46 mouse cellular contexts compared by ENCODE assay signal in genomic region chr12:111211729-111212128, GRCm38 (mm10). TPM values are rescaled to one million over a fixed set of nuclear protein-coding genes. Genes with fewer than 3 reads are reported as not detected.
"Had no signal": no experiment of that assay in that cellular context is flagged by ENCODE, and none has a peak within 500 bp of the region (broad histone marks: within the 10 kb centered on the region; RNA-seq: fewer than 3 reads in every experiment).

No protein-coding gene starts in this region.

- DNase-seq: left cerebral cortex, postnatal 4 days; liver; liver, embryonic 13.5 days; liver, postnatal 0 days; lung, adult 18-20 months; lung, adult 2 months; lung, embryonic 14.5 days; lung, postnatal 10 days; lung, postnatal 14 days; lung, postnatal 36 days; lung, postnatal 4 days; midbrain, embryonic 14.5 days had no signal

- H3K4me2 ChIP-seq: limb, embryonic 12.5 days; limb, embryonic 13.5 days; limb, embryonic 15.5 days; liver, embryonic 11.5 days; liver, embryonic 12.5 days; liver, embryonic 13.5 days; liver, embryonic 15.5 days; lung, embryonic 14.5 days; lung, embryonic 15.5 days; midbrain, embryonic 12.5 days; midbrain, embryonic 13.5 days; midbrain, embryonic 15.5 days had no signal

- H3K9me3 ChIP-seq: limb, embryonic 10.5 days; limb, embryonic 12.5 days; limb, embryonic 13.5 days; limb, embryonic 15.5 days; liver, embryonic 12.5 days; liver, embryonic 13.5 days; liver, embryonic 15.5 days; lung, embryonic 15.5 days; megakaryocyte, embryonic 14.5 days; midbrain, embryonic 12.5 days; midbrain, embryonic 13.5 days; midbrain, embryonic 15.5 days had no signal

- H3K27me3 ChIP-seq: limb, embryonic 12.5 days; limb, embryonic 13.5 days; limb, embryonic 15.5 days; liver, embryonic 12.5 days; liver, embryonic 13.5 days; liver, embryonic 15.5 days; lung, embryonic 15.5 days; megakaryocyte, embryonic 14.5 days; midbrain, embryonic 12.5 days; midbrain, embryonic 13.5 days; midbrain, embryonic 15.5 days had no signal

- H3K4me1 ChIP-seq: liver, embryonic 12.5 days; lung, embryonic 15.5 days; midbrain, embryonic 12.5 days; midbrain, embryonic 13.5 days; midbrain, embryonic 15.5 days had no signal

- ATAC-seq: liver, embryonic 12.5 days; liver, postnatal 0 days; lung, postnatal 0 days; midbrain, embryonic 13.5 days; midbrain, embryonic 15.5 days; midbrain, embryonic 16.5 days had no signal

- H3K4me3 ChIP-seq: left cerebral cortex, adult 2 months; limb, embryonic 10.5 days; limb, embryonic 12.5 days; limb, embryonic 13.5 days; limb, embryonic 15.5 days; liver, embryonic 12.5 days; liver, embryonic 13.5 days; liver, embryonic 15.5 days; lung, embryonic 15.5 days; megakaryocyte, embryonic 14.5 days; midbrain, embryonic 12.5 days; midbrain, embryonic 13.5 days; midbrain, embryonic 15.5 days; myocyte had no signal

- H3K36me3 ChIP-seq: limb, embryonic 10.5 days; limb, embryonic 12.5 days; limb, embryonic 13.5 days; limb, embryonic 15.5 days; liver, embryonic 12.5 days; liver, embryonic 13.5 days; liver, embryonic 15.5 days; lung, embryonic 15.5 days; midbrain, embryonic 12.5 days; midbrain, embryonic 13.5 days; midbrain, embryonic 15.5 days had no signal

- H3K9ac ChIP-seq: limb, embryonic 12.5 days; limb, embryonic 13.5 days; limb, embryonic 15.5 days; liver, embryonic 12.5 days; liver, embryonic 13.5 days; liver, embryonic 14.5 days; liver, embryonic 15.5 days; liver, postnatal 0 days; lung, embryonic 14.5 days; lung, embryonic 15.5 days; midbrain, embryonic 12.5 days; midbrain, embryonic 13.5 days; midbrain, embryonic 15.5 days had no signal

- H3K27ac ChIP-seq: left cerebral cortex, adult 2 months; limb, embryonic 10.5 days; limb, embryonic 12.5 days; limb, embryonic 13.5 days; limb, embryonic 15.5 days; liver, embryonic 12.5 days; liver, embryonic 13.5 days; liver, embryonic 14.5 days; liver, embryonic 15.5 days; lung, embryonic 15.5 days; macrophage; midbrain, embryonic 12.5 days; midbrain, embryonic 13.5 days; midbrain, embryonic 15.5 days had no signal

RNA-seq across cellular contexts. Expression of gene 4930595D18Rik, which starts 27.4 kb away (rescaled TPM):
- total RNA-seq: left cerebral cortex, adult 18-20 months; left cerebral cortex, adult 2 months; left cerebral cortex, adult 8-10 months; left cerebral cortex, postnatal 10 days; left cerebral cortex, postnatal 14 days; left cerebral cortex, postnatal 25 days; left cerebral cortex, postnatal 36 days; left cerebral cortex, postnatal 4 days; liver, adult 2 months; megakaryocyte progenitor cell, adult 5-6 weeks; megakaryocyte, adult 5-6 weeks; megakaryocyte-erythroid progenitor cell, adult 5-6 weeks; midbrain, postnatal 0 days; monocyte, adult 5-6 weeks had no signal
- polyA plus RNA-seq: limb, embryonic 10.5 days; limb, embryonic 11.5 days; limb, embryonic 12.5 days; limb, embryonic 13.5 days; limb, embryonic 15.5 days; liver, adult 2 months; liver, embryonic 11.5 days; liver, embryonic 12.5 days; liver, embryonic 13.5 days; liver, embryonic 14.5 days; liver, embryonic 15.5 days; liver, embryonic 16.5 days; liver, postnatal 0 days; lung, adult 2 months; lung, embryonic 14.5 days; lung, embryonic 15.5 days; lung, embryonic 16.5 days; lung, postnatal 0 days; macrophage; midbrain, embryonic 12.5 days; midbrain, embryonic 13.5 days; midbrain, embryonic 14.5 days; midbrain, embryonic 16.5 days; myocyte; neural tube, embryonic 11.5 days had no signal

RNA-seq across cellular contexts. Expression of gene Amn, which starts 59.2 kb away (rescaled TPM):
- total RNA-seq: megakaryocyte progenitor cell, adult 5-6 weeks; monocyte, adult 5-6 weeks had no signal
- polyA plus RNA-seq: macrophage; neural tube, embryonic 11.5 days had no signal
